Mouse (Mus musculus): ENCODE results near the gene Tmem205.
A peak's percentile ranks its signal among the peaks of the same experiment; 100 is the strongest.

The Tmem205 gene

DNA sequence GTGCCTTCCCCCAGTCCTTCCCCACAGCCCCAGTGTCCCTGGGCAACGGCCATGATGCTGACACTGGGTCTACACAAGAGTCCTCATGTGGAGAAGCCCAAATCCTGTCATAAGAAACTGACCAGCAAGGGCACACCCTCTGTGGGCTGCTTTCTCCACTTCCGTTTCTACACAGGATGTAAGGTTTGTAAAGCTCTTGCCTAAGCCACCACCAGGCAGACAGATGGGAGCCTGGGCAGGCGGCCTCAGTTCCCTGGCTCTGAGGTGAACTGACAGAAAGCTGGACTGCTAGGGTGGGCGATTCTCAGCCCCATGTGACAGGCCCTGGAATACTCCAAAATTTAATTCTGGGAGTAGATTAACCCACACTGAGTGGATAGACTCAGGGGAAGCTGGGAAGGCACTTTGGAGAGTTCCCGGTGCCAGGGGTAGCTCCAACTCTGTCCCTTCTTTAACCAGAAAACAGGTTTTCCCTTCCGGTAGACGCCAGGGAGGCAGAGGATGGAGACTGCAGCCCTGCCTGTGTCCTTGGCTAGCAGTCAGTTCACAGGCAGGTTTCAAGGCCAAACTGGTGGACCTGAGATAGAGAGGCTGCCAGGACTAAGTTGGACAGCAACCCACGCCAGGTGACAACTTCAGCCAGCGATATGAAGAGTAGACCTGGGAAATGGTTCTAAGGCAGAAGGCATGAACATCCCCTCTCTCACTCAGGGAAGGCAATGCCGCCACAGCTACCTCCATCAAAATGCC, 17.7 kb downstream of the Tmem205 start:
- DNase-seq, result peak; percentile 61 to 75

DNA sequence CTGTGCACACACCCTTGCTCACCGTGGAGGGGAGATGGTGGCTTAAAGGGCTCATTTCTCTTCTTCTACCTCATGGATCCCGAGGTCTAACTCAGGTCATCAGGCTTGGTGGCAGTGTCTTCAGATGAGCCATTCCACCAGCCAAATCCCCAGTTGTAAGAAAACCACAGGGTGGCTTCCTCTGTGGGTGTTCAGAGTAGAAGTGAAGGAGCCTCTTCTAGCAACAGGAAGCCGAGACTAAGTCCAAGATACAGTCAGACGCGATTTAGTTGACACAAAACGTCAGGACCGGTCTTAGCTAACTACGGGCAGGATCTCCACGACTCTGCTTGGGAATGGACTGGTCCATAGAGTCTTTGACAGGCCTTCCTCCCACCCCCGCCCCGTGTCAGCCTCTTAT, 19.1 kb downstream of the Tmem205 start:
- DNase-seq, result no peak

DNA sequence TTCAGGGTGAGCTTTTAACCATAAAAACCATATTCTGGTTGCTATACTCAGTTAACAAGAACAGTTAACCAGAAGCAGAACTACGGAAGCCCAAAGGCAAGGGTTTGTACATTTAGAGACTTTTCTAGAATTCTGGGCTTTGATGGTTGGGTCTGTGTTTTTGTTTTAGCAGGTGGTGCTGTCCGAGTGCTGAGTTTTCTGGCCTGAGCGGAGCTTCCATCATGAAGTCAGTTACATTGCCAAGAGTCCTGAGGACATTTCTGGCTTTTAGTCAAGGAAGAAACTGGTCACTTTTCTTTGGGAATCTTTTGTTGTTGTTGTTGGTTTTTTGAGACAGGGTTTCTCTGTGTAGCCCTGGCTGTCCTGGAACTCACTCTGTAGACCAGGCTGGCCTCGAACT, 23.3 kb downstream of the Tmem205 start:
- no peak for DNase-seq

DNA sequence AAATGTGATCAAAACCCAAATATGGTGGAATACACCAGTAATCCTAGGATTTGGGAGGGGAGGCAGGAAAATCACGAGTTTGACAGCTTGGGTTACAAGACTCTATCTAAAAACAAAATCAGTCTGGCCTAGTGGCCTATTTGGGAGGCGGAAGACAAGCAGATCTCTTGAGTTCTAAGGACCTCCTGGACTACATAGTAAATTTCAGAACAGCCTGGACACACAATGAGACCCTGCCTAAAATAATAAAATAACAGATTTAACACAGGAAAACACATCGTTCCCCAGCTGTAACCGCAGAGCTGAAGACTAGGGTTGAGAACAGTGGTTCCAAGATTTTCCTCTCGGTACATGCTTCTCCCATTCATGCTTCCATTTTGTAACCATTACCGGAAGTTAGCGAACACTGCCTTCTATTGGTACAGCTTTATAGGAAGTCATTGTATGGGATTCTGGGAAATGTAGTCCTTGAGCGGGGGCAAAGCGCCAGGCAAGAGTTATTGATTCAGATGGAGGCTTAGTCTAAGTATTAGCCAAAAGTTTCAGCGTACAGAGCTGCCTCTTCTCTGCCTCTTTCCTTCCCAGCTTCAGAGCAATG, 26.0 kb downstream of the Tmem205 start:
- peak; percentile 82 to 83 for DNase-seq

DNA sequence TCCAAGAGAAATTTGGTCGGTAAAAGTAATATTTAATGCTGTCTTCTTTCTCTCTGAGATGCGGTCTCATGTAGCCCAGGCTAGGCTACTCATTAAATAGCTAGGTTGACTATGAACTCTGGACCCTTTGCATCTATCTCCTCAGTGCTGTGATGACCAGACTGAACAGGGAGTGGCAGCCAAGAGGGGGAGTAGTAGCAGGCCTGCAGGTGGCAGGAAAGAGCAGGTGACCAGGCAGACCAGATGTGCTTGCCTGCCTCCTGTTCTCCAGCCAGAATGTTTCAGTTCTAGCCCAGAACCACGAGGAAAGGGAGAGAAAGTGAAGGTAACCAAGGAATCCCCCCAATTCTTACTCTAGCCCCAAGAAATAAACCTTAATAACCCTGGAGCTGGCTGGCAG, 38.1 kb downstream of the Tmem205 start:
- DNase-seq, result no peak

DNA sequence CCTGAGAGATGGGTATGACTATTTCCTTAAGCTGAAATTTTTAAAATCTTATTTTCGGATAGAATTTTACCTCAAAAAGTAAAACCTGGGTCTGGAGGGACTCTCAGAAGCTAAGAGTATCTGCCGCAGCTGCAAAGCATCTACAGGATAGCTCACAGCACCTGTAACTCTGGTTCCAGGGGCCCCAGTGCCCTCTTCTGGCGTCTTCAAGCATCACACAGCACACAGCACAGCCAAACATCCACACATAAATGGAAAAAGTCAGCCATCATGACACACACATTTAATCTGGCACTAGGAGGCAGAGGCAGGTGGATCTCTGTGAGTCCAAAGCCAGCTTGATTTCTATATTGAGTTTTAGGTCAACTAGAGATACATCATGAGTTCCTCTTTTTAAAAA, 50.8 kb downstream of the Tmem205 start:
- no peak for DNase-seq

DNA sequence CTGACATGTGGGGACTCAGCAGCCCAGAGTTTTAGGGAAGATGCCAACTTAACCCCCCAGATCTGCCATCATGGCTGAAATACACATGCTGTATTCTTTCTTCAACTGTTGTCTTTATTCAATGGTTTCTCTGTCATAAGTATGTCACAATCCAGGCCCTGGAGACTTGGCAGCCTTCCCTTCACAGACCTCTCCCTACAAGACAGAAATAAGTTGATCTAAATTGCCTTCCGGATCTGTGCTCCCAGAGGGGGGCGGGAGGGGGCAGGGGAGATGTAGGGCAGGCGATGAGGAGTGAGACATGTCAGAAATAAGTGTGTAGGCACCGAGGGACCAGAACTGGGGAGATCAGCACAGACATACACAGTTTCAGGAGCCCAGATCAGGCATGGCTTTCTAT, 55.2 kb downstream of the Tmem205 start:
- peak; percentile 32 to 47 for DNase-seq

All from cerebellum, postnatal 14 days (tissue).